7 mouse cellular contexts compared by ENCODE assay signal in genomic region chr17:85688911-85689806, GRCm38 (mm10). TPM values are rescaled to one million over a fixed set of nuclear protein-coding genes. Genes with fewer than 3 reads are reported as not detected.
A peak's percentile ranks its signal among the peaks of the same experiment; 100 is the strongest.
DNase-seq lines count a peak whose midpoint lies in the region; ATAC-seq and TF ChIP-seq lines count a peak whose summit lies in the region.

No protein-coding gene starts in this region.

- peak overlapping the region; percentile 85 for H3K27ac ChIP-seq in forebrain, embryonic 10.5 days
- no peak overlapping the region for H3K27ac ChIP-seq in heart, embryonic 16.5 days (ENCODE audit: low read length)
- peak overlapping the region; percentile 68 for H3K27ac ChIP-seq in limb, embryonic 14.5 days (replicated peaks; ENCODE audit: low read depth, low read length)
- H3K27ac ChIP-seq in neural tube, embryonic 15.5 days (replicated peaks) = no peak overlapping the region

- under 1% methylated on average over 35 of the region's 35 CpGs for WGBS in forebrain, embryonic 10.5 days
- 2% methylated on average over 35 of the region's 35 CpGs for WGBS in heart, embryonic 16.5 days
- 3% methylated on average over 34 of the region's 35 CpGs for WGBS in limb, embryonic 14.5 days
- under 1% methylated on average over 35 of the region's 35 CpGs for WGBS in neural tube, embryonic 15.5 days

- H3K4me2 ChIP-seq in heart, embryonic 16.5 days (ENCODE audit: low read depth, low read length) = peak overlapping the region; percentile 90
- peak overlapping the region; percentile 67 for H3K4me2 ChIP-seq in limb, embryonic 14.5 days (replicated peaks; ENCODE audit: low read depth, low read length, severe bottlenecking)
- H3K4me2 ChIP-seq in neural tube, embryonic 15.5 days = peak overlapping the region; percentile 70

- H3K9me3 ChIP-seq in forebrain, embryonic 10.5 days = no peaks in the 10 kb centered on the region
- no peaks in the 10 kb centered on the region; the same call in 1 of the 2 replicates for H3K9me3 ChIP-seq in heart, embryonic 16.5 days (replicated peaks; ENCODE audit: control insufficient read depth, low read length)
- H3K9me3 ChIP-seq in limb, embryonic 14.5 days (ENCODE audit: control insufficient read depth, low read length) = no peaks in the 10 kb centered on the region
- H3K9me3 ChIP-seq in neural tube, embryonic 15.5 days (replicated peaks) = no peaks in the 10 kb centered on the region

- no peak overlapping the region; the same call in 1 of the 2 replicates for H3K9ac ChIP-seq in heart, embryonic 16.5 days (ENCODE audit: low read length)
- H3K9ac ChIP-seq in limb, embryonic 14.5 days (ENCODE audit: low read depth, low read length, severe bottlenecking) = peak overlapping the region; percentile 72
- no peak overlapping the region for H3K9ac ChIP-seq in neural tube, embryonic 15.5 days (replicated peaks)

- H3K36me3 ChIP-seq in forebrain, embryonic 10.5 days (replicated peaks) = peaks cover 5% of the 10 kb centered on the region; the same call in 1 of the 2 replicates
- no peaks in the 10 kb centered on the region for H3K36me3 ChIP-seq in heart, embryonic 16.5 days (ENCODE audit: control insufficient read depth, insufficient read depth)
- no peaks in the 10 kb centered on the region for H3K36me3 ChIP-seq in limb, embryonic 14.5 days (ENCODE audit: control insufficient read depth, insufficient read depth, low read length)
- no peaks in the 10 kb centered on the region for H3K36me3 ChIP-seq in neural tube, embryonic 15.5 days

- peaks cover 72% of the 10 kb centered on the region for H3K4me1 ChIP-seq in forebrain, embryonic 10.5 days
- H3K4me1 ChIP-seq in heart, embryonic 16.5 days (ENCODE audit: control insufficient read depth, insufficient read depth, low read length) = peaks cover 20% of the 10 kb centered on the region
- peaks cover 17% of the 10 kb centered on the region; the same call in 1 of the 2 replicates for H3K4me1 ChIP-seq in limb, embryonic 14.5 days (ENCODE audit: control insufficient read depth, insufficient read depth, low read length)
- peaks cover 26% of the 10 kb centered on the region for H3K4me1 ChIP-seq in neural tube, embryonic 15.5 days

- DNase-seq in adrenal gland, postnatal 36 days = peak; percentile 37 to 43
- DNase-seq in forebrain, embryonic 10.5 days (ENCODE audit: extremely low spot score, low spot score) = peak; percentile 67
- DNase-seq in limb, embryonic 14.5 days (ENCODE audit: low spot score) = no peak
- DNase-seq in urinary bladder, adult 18-20 months (ENCODE audit: low spot score in 2 of 2) = no peak
- DNase-seq in frontal cortex, postnatal 25 days (ENCODE audit: low spot score in 2 of 2) = no peak

- no peak for TF ChIP-seq POLR2A in limb, embryonic 14.5 days (IDR thresholded peaks at IDR 0.05; ENCODE audit: borderline replicate concordance, extremely low read depth, insufficient read depth, insufficient read length)

- H3K4me3 ChIP-seq in forebrain, embryonic 10.5 days = peak overlapping the region; percentile 60
- H3K4me3 ChIP-seq in heart, embryonic 16.5 days (ENCODE audit: low read length) = peak overlapping the region; percentile 62
- peak overlapping the region; percentile 54 for H3K4me3 ChIP-seq in limb, embryonic 14.5 days (replicated peaks; ENCODE audit: low read length)
- peak overlapping the region; percentile 31 for H3K4me3 ChIP-seq in neural tube, embryonic 15.5 days (replicated peaks)

- peaks cover 100% of the 10 kb centered on the region for H3K27me3 ChIP-seq in forebrain, embryonic 10.5 days (ENCODE audit: poor library complexity, severe bottlenecking)
- peaks cover 87% of the 10 kb centered on the region for H3K27me3 ChIP-seq in heart, embryonic 16.5 days (ENCODE audit: control insufficient read depth, insufficient read depth, low read length)
- H3K27me3 ChIP-seq in limb, embryonic 14.5 days (ENCODE audit: control insufficient read depth, insufficient read depth, low read length) = peaks cover 78% of the 10 kb centered on the region
- H3K27me3 ChIP-seq in neural tube, embryonic 15.5 days (replicated peaks) = peaks cover 92% of the 10 kb centered on the region

- ATAC-seq in heart, embryonic 16.5 days (replicated peaks; ENCODE audit: extremely low read depth, insufficient read depth, low FRiP score) = no peak
- ATAC-seq in limb, embryonic 14.5 days (ENCODE audit: low FRiP score, low read depth) = no peak
- ATAC-seq in neural tube, embryonic 15.5 days (ENCODE audit: low FRiP score) = no peak

RNA-seq across cellular contexts. Expression of gene Six2, which starts 1.1 kb away (rescaled TPM):
- total RNA-seq in adrenal gland, postnatal 36 days (2021) = not detected
- 9.7 and 10.9 TPM in 2 replicates for polyA plus RNA-seq in forebrain, embryonic 10.5 days (2016; fragmentation: Nextera tagmentation; extraction: Ambion mirVana)
- 0.62 and 1.0 TPM in 2 replicates for polyA plus RNA-seq in heart, embryonic 16.5 days (2015; fragmentation: Nextera tagmentation; extraction: Ambion mirVana)
- 30.0 and 47.7 TPM in 2 replicates for polyA plus RNA-seq in limb, embryonic 14.5 days (2012; rRNA removed)
- polyA plus RNA-seq in limb, embryonic 14.5 days (2014; fragmentation: Nextera tagmentation; extraction: Ambion mirVana) = 7.7 and 14.6 TPM in 2 replicates
- polyA plus RNA-seq in neural tube, embryonic 15.5 days (2015; fragmentation: Nextera tagmentation; extraction: Ambion mirVana) = 1.3 TPM in 1 of 2 replicates, not detected in the other

Comparison
In these comparisons a context has a peak if more than half of its experiments do, and no peak if none do; other contexts are left out.
1. DNase-seq: peak in adrenal gland, postnatal 36 days (2 of 2) and forebrain, embryonic 10.5 days (single experiment); none in limb, embryonic 14.5 days (single experiment), urinary bladder, adult 18-20 months (0 of 2) and frontal cortex, postnatal 25 days (0 of 2).
2. H3K27ac ChIP-seq: peak in forebrain, embryonic 10.5 days (single experiment) and limb, embryonic 14.5 days (single experiment); none in heart, embryonic 16.5 days (single experiment) and neural tube, embryonic 15.5 days (single experiment).
3. Peak in every context shown above with its lines, with median percentiles within 50 percentile points of each other: H3K4me3 ChIP-seq and H3K4me2 ChIP-seq.